Mouse (Mus musculus): ENCODE measurements around the gene Rac2. TPM values are rescaled to one million over a fixed set of nuclear protein-coding genes. Genes with fewer than 3 reads are reported as not detected.

Rac2 gene
- polyA plus RNA-seq (2017; shearing (Covaris generic)), result 1,721 TPM

GRCm38 (mm10) chr15:78572658-78573397, at the start of gene Rac2:
TSS of gene Rac2 (minus strand) at chr15:78572783.

GRCm38 (mm10) chr15:78596914-78597313, 24.3 kb upstream of the Rac2 start, which contains the start of gene Cyth4:
TSS of gene Cyth4 (plus strand) at chr15:78597047.

GRCm38 (mm10) chr15:78544561-78545001, 28.0 kb downstream of the Rac2 start, which contains the start of gene Sstr3:
TSS of gene Sstr3 (minus strand) at chr15:78544685.

GRCm38 (mm10) chr15:78530671-78531450, 41.7 kb downstream of the Rac2 start, which contains the start of gene C1qtnf6:
TSS of gene C1qtnf6 (minus strand) at chr15:78531416.

Other genes starting within 250 kb of the Rac2 start
- gene Csf2rb, start 247.0 kb downstream of the Rac2 start, polyA plus RNA-seq (2017; shearing (Covaris generic)), result 1.4 TPM
- not detected for gene Tex33, start 176.9 kb downstream of the Rac2 start, polyA plus RNA-seq (2017; shearing (Covaris generic))
- gene Tst, start 166.9 kb downstream of the Rac2 start, polyA plus RNA-seq (2017; shearing (Covaris generic)), result 1.5 TPM
- 1.9 TPM for gene Mpst, start 166.4 kb downstream of the Rac2 start, polyA plus RNA-seq (2017; shearing (Covaris generic))
- 18.1 TPM for gene Kctd17, start 144.2 kb downstream of the Rac2 start, polyA plus RNA-seq (2017; shearing (Covaris generic))
- 0.37 TPM for gene Tmprss6, start 104.1 kb downstream of the Rac2 start, polyA plus RNA-seq (2017; shearing (Covaris generic))
- gene Il2rb, start 77.5 kb downstream of the Rac2 start, polyA plus RNA-seq (2017; shearing (Covaris generic)), result 698 TPM
- gene C1qtnf6, start 41.4 kb downstream of the Rac2 start, polyA plus RNA-seq (2017; shearing (Covaris generic)), result 1.9 TPM
- not detected for gene Sstr3, start 28.1 kb downstream of the Rac2 start, polyA plus RNA-seq (2017; shearing (Covaris generic))
- 307 TPM for gene Cyth4, start 24.3 kb upstream of the Rac2 start, polyA plus RNA-seq (2017; shearing (Covaris generic))
- gene Elfn2, start 146.0 kb upstream of the Rac2 start, polyA plus RNA-seq (2017; shearing (Covaris generic)), result 0.22 TPM
- 136 TPM for gene Mfng, start 200.7 kb upstream of the Rac2 start, polyA plus RNA-seq (2017; shearing (Covaris generic))
- 1.9 TPM for gene Card10, start 230.3 kb upstream of the Rac2 start, polyA plus RNA-seq (2017; shearing (Covaris generic))

Measured in effector memory CD4-positive, alpha-beta T cell, adult 7 months (primary cell).